Mouse (Mus musculus) E14TG2a.4 (cell line): ENCODE data around the gene Dnmbp.

ENCODE experiments used
- CTCF ChIP-seq: conservative IDR thresholded peaks from 2 replicates; pipeline ENCODE4 v1.5.1; 2014; ENCODE audit warnings: low read length
- NANOG ChIP-seq: IDR thresholded peaks from 2 replicates; pipeline ENCODE4 v1.6.1; 2014; ENCODE audit warnings: borderline replicate concordance, low read length, mixed read lengths
- POU5F1 ChIP-seq: IDR thresholded peaks from 2 replicates; pipeline ENCODE4 v1.6.1; 2014; ENCODE audit warnings: low read length, borderline replicate concordance

- TF ChIP-seq CTCF (no peak), NANOG (no peak), POU5F1 (no peak)
Observed at GRCm38 (mm10) chr19:43965496-43966085, 25.6 kb upstream of the Dnmbp start.
